Mouse (Mus musculus): ENCODE measurements around the gene Prkch.
A peak's percentile ranks its signal among the peaks of the same experiment; 100 is the strongest.
"Not testable (repeated sequence)": the region's sequence is repeated elsewhere in the genome, so short reads cannot be mapped to it uniquely, and the experiment has no call there.

The Prkch gene

DNA sequence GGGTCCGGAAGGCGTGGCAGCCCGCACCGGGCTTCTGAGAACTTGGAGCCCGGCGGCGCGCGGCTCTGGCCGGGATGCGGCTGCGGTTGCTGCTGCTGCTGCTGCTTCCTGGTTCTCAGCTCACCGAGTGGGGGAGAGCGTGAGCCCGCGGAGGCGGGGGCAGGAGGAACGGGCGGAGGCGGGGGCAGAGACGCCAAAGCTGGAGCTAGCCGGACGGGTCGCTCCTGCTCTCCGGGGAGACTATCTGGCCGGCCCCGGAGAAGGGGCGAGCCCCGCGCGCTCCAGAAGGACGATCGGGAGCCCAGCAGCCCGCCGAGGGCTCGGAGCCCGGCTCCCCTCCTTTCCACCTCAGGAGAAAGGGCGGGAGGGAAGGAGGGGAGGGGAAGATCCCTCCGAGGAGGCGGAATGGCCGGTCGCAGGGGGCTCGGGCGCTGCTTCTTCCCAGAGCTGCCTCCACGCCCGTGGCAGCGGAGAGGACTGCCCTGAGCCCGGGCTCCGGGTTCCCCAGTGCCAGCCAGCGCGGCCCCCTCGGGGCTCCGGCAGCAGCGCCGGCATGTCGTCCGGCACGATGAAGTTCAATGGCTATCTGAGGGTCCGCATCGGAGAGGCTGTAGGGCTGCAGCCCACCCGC is at the start of gene Prkch:
Prkch (plus strand) TSS at position 187 of the 631 bp plus-strand sequence.
- DNase-seq, result peak; percentile 92

- peak; percentile 46 for DNase-seq
These were observed 47.0 kb upstream of the Prkch start for GRCm38 (mm10) chr12:73537499-73538138.

GRCm38 (mm10) chr12:73538139-73538508 is 46.5 kb upstream of the Prkch start:
- not testable (repeated sequence) for DNase-seq

- no peak for DNase-seq
These were observed 45.4 kb upstream of the Prkch start for GRCm38 (mm10) chr12:73539151-73539550.

- no peak for DNase-seq
These were observed 44.2 kb upstream of the Prkch start for GRCm38 (mm10) chr12:73540402-73540801.

GRCm38 (mm10) chr12:73543191-73543590 is 41.4 kb upstream of the Prkch start:
- no peak for DNase-seq

DNA sequence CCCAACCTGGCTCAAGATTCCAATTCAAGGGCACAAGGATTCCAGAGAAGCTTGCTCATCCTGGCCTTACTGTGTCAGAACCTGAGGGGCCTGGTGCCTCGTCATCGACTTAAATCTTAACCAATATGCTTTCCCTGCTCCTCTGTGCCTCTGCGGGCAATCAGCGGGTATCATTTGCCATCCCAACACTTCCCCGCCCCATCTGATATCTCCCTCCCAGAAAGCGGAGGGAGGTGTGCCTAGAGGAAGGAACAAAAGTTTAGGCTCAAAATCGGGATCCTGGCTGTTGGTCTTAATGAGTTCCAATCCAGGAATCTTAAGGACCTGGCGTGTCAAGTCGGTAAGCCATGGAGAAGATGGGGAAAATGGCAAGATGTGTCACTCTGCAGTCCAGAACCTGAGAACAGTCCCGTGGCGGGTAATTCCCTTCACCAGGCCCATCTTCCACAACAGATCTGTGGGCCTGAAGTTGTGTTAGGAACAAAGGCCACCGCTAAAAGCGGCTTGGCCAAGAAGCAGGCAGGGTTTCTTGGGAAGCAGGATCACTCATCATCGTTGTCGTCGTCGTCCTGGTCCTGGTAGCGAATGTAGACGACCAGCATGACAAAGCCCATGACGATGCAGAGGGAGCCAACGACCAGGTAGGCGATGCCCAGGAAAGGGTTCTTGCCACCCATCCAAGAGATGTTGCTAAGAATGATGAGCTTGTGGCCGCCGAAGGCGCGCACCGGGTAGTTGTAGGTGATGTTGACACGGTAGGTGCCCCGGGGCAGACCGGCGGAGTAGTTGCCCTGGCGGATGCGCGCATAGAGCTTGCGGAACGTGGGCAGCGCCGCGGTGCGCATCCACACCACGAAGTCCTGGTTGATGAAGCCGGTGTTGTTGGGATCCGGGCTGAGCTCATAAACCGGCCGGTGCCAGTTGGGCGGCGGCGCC is 39.6 kb upstream of the Prkch start:
- DNase-seq, result no peak

DNA sequence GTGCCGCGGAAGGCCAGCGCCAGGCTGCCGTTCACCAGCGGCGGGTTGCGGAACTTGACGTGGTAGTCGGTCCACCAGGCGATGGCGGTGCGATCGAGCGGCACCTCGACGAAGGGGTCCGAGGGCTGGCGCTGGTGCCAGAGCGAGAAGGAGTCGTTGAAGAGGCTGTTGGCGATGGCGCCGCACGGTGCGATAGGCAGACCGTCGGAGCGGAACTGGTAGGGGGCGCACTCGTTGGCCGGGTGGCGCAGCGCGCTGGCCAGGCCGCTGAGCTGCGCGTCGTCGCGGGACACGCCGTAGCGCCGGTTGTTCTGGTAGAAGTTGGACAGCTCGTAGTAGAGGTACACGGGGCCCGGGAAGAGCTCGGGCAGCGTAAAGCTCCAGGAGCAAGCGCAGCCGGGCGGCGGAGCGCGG is 38.9 kb upstream of the Prkch start:
- DNase-seq, result peak; percentile 49

DNA sequence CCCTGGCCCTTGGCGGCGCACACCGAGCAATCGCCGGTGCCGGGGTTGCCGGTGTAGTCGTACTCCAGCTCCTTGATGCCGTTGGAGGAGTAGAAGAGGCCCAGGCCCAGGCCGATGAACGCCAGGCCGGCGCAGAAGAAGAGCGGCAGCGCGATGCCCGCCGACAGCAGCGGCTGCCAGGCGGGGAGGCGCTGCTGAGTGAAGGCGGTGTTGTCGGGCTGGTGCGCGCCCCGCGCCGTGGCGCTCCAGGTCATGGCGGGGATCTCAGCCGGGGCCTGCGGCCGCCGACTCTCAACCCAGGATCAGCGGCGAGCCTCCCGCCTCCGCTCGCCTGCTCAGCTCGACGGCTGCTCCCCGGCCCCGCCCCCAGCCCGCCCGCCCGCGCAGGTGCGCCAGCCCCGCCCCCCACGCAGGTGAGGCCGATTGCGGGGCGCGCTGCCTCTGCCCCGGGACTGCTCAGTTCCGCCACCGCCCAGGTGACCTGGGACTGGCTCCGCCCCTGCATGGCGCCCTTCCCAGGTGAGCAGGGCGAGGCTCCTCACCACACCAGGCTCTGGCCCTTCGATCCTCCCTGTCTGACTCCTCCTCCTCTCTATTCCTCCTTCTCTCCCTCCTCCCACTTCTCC is 38.4 kb upstream of the Prkch start, which contains the start of gene Tmem30b:
Tmem30b (minus strand) TSS at position 307 of the 626 bp plus-strand sequence.
- DNase-seq, result peak; percentile 80

DNA sequence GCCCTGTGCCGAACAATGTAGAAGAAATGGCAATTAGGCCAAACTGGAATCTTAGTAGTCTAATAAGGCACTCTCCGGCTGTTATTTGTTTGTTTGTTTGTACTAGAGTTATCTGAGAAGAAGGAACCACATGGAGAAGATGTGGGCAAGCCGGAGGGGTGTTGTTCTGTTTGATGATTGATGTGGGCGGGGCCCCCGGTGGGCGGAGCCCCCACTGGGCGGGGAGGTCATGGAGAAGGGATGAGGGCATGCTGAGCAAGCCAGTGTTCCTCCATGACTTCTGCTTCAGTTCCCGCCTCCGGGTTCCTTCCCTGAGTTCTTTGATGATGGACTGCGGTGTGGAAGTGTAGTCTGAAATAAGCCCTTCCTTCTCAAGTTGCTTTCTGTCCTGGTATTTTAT is 37.0 kb upstream of the Prkch start:
- DNase-seq, result no peak

DNA sequence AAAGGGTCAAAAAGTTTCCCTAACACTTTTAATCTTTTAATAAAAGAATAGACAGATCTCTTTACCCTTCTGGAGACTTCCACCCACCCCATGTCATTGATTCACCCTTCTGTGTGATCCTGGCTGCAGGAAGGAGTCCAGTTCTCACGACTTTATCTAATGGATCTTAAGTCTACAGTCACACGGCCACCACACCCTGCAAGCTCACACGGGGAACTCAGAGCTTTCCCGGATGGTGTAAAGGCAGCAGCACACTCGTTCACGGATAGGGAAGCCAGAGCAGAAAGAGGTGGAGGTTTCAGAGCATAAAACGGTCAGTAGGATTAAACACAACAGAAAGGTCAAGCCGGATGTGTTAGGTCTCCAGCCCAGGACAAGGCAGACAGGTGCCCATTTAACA is 36.3 kb upstream of the Prkch start:
- no peak for DNase-seq

DNA sequence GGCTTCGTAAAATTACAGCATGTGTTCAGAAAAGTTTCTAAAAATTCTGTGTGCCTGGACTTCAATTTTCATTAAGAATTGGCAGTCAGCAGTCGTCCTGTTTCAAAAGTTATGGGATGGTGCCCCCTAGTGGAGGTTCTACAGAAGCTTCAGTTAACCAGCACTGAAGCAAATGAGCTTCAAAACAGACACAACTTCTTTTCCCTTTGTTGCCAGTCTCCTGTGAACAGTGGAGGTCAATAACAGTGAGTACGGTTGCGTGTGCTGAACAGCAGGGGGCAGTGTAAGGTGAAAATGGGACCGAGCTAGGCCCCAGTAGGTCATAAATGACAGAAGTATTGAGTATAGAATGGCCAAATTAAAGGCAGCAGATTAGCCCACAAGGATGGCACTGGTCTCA is 30.4 kb upstream of the Prkch start:
- peak; percentile 77 for DNase-seq

DNA sequence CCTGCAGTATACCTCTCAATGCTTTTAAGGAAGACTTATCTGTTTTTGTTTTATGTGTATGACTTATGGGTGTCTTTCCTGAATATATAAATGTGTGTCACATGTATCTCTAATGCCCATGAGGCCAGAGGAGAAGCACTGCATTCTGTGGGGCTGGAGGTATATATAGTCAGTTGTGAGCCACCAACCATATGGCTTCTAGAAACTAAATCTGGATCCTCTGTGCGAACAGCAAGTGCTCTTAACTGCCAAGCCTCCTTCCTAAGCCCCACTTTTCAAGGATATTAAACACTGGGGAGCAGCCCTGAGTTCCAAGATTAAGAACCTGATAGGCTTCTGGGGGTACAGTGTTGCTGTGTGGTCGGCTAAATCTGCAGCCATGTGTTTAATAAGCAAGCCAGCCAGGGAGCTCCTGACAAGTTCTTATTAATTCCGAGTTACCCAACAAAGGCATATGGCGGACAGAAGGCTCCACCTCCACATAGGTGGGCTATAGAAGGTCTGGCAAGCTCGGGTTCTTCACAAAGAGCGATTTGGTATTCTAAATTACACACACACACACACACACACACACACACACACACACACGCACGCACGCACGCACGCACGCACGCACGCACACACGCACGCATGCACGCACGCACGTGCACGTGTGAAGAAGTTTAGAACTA is 25.9 kb upstream of the Prkch start:
- no peak for DNase-seq

- no peak for DNase-seq
These were observed 24.5 kb upstream of the Prkch start for GRCm38 (mm10) chr12:73560091-73560490.

GRCm38 (mm10) chr12:73563122-73563521 is 21.5 kb upstream of the Prkch start:
- not testable (repeated sequence) for DNase-seq

- DNase-seq, result no peak
These were observed 20.4 kb upstream of the Prkch start for GRCm38 (mm10) chr12:73564176-73564575.

GRCm38 (mm10) chr12:73564795-73565619 is 19.6 kb upstream of the Prkch start:
- no peak for DNase-seq

- no peak for DNase-seq
These were observed 19.0 kb upstream of the Prkch start for GRCm38 (mm10) chr12:73565620-73565969.

- DNase-seq, result peak; percentile 33
These were observed 10.0 kb upstream of the Prkch start for GRCm38 (mm10) chr12:73574632-73575031.

GRCm38 (mm10) chr12:73578141-73578540 is 6.5 kb upstream of the Prkch start:
- DNase-seq, result no peak

DNA sequence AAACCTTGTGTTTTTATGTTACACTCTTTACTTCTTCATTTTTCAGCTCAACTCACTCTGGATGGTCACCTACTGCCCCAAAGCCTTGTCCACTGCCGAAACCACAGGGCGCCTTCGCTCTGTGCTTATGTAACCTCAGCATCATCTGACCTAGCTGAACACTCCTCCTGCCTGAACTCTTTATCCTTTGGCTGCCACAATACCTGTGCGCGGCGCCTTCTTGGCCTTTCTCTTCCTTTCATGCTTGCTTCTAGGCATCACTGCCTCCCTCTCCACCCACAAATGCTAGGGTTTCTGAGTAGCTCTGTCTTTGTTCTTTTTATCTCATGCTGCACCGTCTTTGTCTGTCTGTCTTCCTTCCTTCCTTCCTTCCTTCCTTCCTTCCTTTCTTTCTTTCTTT is 3.8 kb upstream of the Prkch start:
- DNase-seq, result no peak

- DNase-seq, result peak; percentile 45
These were observed 1.3 kb upstream of the Prkch start for GRCm38 (mm10) chr12:73583318-73583717.

Measured in kidney, postnatal 14 days (tissue).